Mouse (Mus musculus) kidney, adult 8-10 months (tissue): ENCODE results near the gene Dedd2.

ENCODE experiments used
- DNase-seq, 2 experiments: peaks; one replicate each; pipeline ENCODE4 v3.0.0; 2022

Gene Dedd2

GRCm38 (mm10) chr7:25246079-25246758, 25.8 kb upstream of the Dedd2 start:
- peak in 1 of 2 experiments; percentile 55 for DNase-seq

- DNase-seq = no peak
These were observed 24.4 kb upstream of the Dedd2 start for GRCm38 (mm10) chr7:25244562-25245369.

GRCm38 (mm10) chr7:25243361-25243760, 22.9 kb upstream of the Dedd2 start:
- DNase-seq = no peak

- DNase-seq = peak; percentile 57 to 64
These were observed 20.6 kb upstream of the Dedd2 start for GRCm38 (mm10) chr7:25241062-25241461.

- no peak for DNase-seq
These were observed 20.2 kb upstream of the Dedd2 start for GRCm38 (mm10) chr7:25240631-25241030.

GRCm38 (mm10) chr7:25238829-25239623, 18.6 kb upstream of the Dedd2 start:
- peak; percentile 88 to 90 for DNase-seq

- DNase-seq = peak; percentile 95 to 97
These were observed 17.7 kb upstream of the Dedd2 start for GRCm38 (mm10) chr7:25238015-25238706.

- peak; percentile 98 for DNase-seq
These were observed 17.0 kb upstream of the Dedd2 start, which contains the start of gene Gsk3a for GRCm38 (mm10) chr7:25237249-25238014. Gene Gsk3a, minus strand, starts transcription at chr7:25237851.

GRCm38 (mm10) chr7:25235526-25235925, 15.1 kb upstream of the Dedd2 start:
- DNase-seq = no peak

GRCm38 (mm10) chr7:25233061-25233460, 12.6 kb upstream of the Dedd2 start:
- DNase-seq = no peak

GRCm38 (mm10) chr7:25232101-25232648, 11.8 kb upstream of the Dedd2 start:
- DNase-seq = no peak

- no peak for DNase-seq
These were observed 10.4 kb upstream of the Dedd2 start for GRCm38 (mm10) chr7:25230690-25231285.

GRCm38 (mm10) chr7:25227523-25228300, 7.3 kb upstream of the Dedd2 start:
- DNase-seq = peak; percentile 61 to 72

GRCm38 (mm10) chr7:25222275-25222967, 2.0 kb upstream of the Dedd2 start:
- no peak for DNase-seq

- peak; percentile 98 for DNase-seq
These were observed 878 bp upstream of the Dedd2 start, which contains the start of gene Zfp526 for GRCm38 (mm10) chr7:25221102-25221883. Gene Zfp526, plus strand, starts transcription at chr7:25221425.

- peak; percentile 97 for DNase-seq
These were observed 509 bp downstream of the Dedd2 start for GRCm38 (mm10) chr7:25219756-25220456.

- peak in 1 of 2 experiments; percentile 36 for DNase-seq
These were observed 1.0 kb downstream of the Dedd2 start for GRCm38 (mm10) chr7:25219416-25219750.
